Mouse (Mus musculus) telencephalon, adult 2 months (tissue): ENCODE results near the gene Ralgapb.

Source experiments
- DNase-seq: peaks from one replicate; pipeline ENCODE4 v3.0.0-alpha.2; 2011; ENCODE audit warnings: low read depth, low spot score

The Ralgapb gene

DNA sequence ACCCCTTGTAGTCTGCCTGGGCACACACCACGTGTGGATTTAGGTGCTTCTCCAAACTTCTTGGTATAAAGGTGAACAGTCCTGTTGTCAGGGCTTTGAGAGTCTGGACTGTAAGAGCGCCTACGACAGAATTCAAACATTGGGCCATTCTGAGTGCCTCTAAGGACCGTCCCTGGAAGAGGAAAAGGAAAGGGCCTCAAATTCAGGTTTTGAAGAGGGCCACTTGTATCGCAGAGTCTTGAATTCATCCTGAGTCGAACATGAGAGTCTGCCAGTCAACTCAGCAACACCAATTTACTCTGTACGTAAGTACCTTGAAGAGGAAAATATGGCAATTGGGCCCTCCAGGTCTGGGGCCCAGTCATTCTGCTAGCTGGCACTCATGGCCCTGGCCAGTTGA lies 6.7 kb upstream of the Ralgapb start:
- no peak for DNase-seq

GRCm38 (mm10) chr2:158408997-158409594 lies 552 bp upstream of the Ralgapb start:
- DNase-seq: no peak

- no peak for DNase-seq
These were observed 670 bp downstream of the Ralgapb start for GRCm38 (mm10) chr2:158410022-158411014.

DNA sequence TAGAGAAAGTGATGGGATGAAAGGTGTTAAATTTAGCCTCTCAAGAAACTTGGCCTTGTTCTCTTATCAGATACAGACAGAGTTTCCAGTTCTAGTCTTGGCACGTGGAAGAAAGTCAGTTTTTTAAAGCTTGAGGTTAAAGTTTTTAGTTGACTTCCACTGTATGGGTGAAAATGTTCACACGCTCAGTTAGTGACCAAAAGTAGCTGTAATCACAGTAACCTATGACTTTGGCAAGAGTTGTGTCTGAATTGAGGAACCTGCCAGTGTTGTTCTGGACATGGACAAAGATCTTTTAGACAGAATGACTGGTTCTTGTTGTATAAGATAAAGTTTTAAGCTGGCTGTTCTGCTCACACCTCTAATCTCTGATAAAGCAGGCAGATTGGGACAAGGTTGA lies 3.6 kb downstream of the Ralgapb start:
- DNase-seq: no peak

DNA sequence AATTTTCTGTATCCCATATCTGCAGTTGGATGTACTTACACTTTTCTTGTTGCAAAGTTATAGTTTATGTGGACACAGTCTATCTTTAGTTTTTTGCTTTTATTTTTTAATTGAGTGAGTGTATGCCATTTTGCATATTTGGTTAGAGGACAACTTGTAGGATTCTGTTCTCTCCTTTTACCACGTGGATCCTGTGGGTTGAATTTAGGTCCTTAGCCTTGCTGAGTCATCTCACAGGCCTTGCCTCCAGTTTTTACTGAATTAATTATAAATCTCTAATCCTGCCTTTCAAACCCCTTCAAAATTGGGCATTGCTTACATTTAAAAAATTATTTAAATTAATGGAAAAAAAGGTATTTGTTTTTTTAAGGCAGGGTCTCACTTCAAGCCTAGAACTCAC lies 6.2 kb downstream of the Ralgapb start:
- no peak for DNase-seq

GRCm38 (mm10) chr2:158418663-158419062 lies 9.0 kb downstream of the Ralgapb start:
- no peak for DNase-seq

DNA sequence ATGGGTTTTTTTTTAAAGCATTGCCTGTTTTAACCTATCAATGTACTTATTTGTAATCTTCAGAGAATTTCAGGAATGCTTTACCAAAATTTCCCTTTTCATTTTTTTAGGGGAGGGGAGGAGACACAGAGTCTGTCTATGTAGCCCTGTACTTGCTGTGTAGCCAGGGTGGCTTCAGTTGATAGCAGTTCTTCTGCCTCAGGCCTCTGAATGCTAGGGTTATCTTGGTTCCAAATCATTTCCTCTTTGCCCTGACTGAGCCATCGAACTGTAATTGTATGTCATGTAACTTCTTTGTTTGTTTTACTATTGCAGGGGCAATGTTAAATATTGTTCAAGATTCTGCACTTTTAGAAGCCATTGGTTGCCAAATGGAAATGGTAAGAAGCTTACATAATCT lies 36.2 kb downstream of the Ralgapb start:
- DNase-seq: no peak

DNA sequence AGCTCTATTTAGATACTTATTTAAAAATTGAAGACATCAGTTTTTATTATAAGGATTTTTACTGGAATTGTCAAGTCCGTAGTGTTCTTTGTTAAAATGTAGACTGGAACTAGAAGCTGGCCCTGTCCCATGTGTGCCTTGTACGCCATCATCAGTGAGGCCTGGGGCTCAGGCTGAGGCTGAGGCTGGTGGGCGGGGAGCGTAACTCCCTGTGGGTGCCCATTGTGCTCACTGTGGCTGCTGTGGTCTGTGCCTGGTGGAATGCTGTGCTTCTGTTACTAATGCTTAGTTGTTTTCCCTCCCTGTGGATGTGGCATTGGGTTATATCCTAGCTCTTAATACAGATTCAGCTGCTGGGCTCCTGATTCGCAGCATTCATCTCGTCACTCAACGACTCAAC lies 40.2 kb downstream of the Ralgapb start:
- no peak for DNase-seq

DNA sequence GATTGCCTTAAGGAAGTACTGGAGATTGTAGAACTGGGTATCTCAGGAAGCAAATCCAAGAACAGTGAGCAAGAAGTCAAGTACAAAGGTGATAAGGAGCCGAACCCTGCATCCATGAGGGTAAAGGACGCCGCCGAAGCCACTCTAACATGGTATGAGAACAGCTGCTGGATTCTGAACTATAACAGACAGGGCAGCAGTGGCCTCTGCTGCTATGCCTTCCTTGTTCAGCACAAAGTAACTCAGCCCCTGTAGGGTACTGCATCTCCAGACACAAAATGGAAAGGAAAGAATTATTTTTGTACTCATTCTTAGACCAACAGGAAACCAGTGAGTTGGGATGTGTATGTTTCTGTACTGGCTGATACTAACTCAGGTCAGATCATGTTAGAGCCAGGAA lies 46.8 kb downstream of the Ralgapb start:
- no peak for DNase-seq

GRCm38 (mm10) chr2:158457610-158458009 lies 48.0 kb downstream of the Ralgapb start:
- DNase-seq: no peak

DNA sequence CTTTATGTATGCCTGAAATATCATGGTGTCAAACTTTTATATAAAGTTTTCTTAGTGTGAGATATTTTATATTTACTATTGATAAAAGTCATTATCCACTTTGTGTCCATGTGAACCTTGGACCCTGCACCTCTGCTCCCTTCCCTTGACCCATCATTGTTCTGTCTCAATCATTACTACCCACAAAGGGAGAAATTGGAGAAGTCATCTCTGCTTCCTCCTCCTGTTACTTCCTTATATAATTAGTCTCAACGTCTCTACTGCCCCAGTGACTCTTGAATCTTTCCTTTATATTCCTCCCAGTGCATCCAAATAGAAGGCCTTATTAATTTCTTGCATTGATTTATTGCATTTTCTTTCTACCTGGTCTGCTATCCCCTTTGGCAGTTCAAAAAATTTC lies 52.8 kb downstream of the Ralgapb start:
- no peak for DNase-seq

GRCm38 (mm10) chr2:158474159-158474558 lies 64.5 kb downstream of the Ralgapb start:
- DNase-seq: peak; percentile 49

DNA sequence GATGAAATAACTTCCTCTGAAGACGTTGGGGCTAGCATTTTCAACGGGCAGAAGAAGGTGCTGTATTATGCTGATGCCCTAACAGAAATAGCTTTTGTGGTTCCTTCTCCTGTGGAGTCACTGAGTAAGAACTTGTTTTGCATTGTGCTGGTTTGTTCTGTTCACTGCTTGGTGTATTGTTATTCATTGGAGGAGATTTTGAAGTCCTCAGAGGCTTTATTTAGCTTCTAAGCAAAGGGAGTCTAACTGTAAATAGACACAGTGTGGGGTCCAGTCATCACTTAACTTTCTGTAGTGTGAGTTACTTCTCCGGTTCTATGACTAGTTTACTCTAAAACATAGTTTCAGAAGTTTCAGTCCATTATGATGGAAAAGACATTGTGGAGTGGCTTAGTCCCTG lies 68.0 kb downstream of the Ralgapb start:
- no peak for DNase-seq

DNA sequence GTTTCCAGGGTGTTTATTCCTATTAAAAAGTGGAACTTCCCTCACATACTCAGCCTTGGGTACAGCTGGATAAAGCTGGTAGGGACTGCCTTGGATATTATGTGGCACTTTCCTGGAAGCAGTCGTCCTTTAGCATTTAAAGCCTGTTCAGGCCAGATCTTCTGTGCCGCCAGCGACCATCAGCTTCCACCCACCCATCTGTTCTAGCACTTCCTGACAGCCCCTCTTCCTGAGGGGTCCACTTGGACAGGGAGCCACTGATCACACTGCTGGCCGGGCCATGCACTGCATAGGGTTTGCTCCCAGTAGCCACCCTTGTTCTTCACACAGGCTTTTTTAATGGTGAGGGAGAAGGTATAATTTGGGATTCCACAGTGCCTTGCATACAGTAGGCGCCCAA lies 88.8 kb downstream of the Ralgapb start:
- no peak for DNase-seq

GRCm38 (mm10) chr2:158501836-158502812 lies 92.5 kb downstream of the Ralgapb start, which contains the start of gene Adig:
Gene Adig, plus strand, starts transcription at chr2:158502612.
- DNase-seq: no peak

- DNase-seq: no peak
These were observed 93.6 kb downstream of the Ralgapb start for GRCm38 (mm10) chr2:158503226-158503625.

GRCm38 (mm10) chr2:158503671-158504070 lies 94.0 kb downstream of the Ralgapb start:
- no peak for DNase-seq

DNA sequence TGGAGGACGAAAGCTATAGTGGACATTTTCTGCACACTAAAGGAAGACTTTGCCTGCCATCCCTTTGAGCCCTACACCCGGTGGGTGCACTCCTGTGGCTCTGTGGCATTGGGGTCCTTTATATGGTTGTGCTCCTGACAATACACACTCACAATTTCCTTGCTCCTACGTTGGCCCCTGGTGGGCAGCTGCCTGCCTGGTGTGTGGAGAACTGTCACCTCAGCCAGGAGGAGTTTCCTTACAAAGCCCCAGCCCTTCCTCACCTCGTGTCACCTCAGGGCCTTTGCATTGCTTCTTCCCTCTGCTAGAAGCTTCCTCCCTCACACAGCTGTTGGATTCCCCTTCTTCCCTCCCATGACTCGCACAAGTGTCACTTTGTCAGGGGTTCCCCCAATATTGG lies 96.8 kb downstream of the Ralgapb start:
- no peak for DNase-seq

GRCm38 (mm10) chr2:158507046-158507445 lies 97.4 kb downstream of the Ralgapb start:
- DNase-seq: no peak

- no peak for DNase-seq
These were observed 101.0 kb downstream of the Ralgapb start for GRCm38 (mm10) chr2:158510665-158511064.

GRCm38 (mm10) chr2:158512528-158512927 lies 102.9 kb downstream of the Ralgapb start, which contains the start of gene Arhgap40:
Gene Arhgap40, plus strand, starts transcription at chr2:158512796.
- DNase-seq: no peak
